ENCODE assay signal across 26 mouse cellular contexts in the genomic region with DNA sequence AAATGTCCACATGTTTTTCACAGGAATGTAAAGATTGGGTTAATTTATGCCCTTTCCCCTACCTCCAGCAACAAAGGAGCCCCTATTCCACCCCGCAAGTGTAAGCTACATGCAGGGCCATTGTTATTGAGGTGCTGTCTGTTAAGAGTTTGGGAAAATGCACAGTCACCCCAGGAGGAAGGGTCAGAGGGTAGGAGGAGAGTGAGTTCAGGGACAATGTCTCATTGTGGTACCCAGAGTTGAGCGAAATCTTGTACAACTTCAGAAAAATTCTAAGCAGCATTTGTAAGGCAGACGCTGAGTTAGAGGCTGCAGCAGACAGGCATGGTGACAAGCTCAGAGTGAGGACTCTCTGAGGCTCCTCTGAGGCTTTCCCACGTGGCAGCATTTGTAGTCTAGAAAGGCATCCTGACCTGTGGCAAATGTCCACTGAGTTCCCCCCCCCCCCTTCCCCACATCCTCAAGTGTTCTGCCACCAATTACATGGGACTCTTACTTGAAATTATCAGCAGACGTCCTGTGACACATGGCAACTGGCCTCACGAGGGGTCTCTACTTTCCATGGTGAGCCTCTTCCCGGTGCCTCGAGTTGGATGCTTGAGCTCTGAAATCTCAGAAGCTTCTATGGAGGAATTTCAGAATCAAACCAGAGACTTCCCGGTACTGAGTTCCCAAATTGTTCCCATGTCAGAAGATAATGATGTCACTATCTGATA. TPM values are rescaled to one million over a fixed set of nuclear protein-coding genes. Genes with fewer than 3 reads are reported as not detected.
A peak's percentile ranks its signal among the peaks of the same experiment; 100 is the strongest.
DNase-seq lines count a peak whose midpoint lies in the region; ATAC-seq lines count a peak whose summit lies in the region.
"Had no signal": no experiment of that assay in that cellular context is flagged by ENCODE, and none has a peak within 500 bp of the region (broad histone marks: within the 10 kb centered on the region; RNA-seq: fewer than 3 reads in every experiment).

No protein-coding gene starts in this region.

- peak; percentile 57 for DNase-seq in hindbrain, embryonic 10.5 days (ENCODE audit: low spot score)
- peak; percentile 26 for DNase-seq in R1 (ENCODE audit: low read depth, low spot score)
- DNase-seq in embryo, embryonic 11 days, result peak; percentile 60
- DNase-seq in left cerebral cortex, adult 18-20 months (ENCODE audit: low spot score in 2 of 2), result no peak
- no peak for DNase-seq in ovary, adult 18-20 months (ENCODE audit: low spot score)
- no peak for DNase-seq in gastrocnemius, postnatal 14 days
- DNase-seq: adrenal gland, adult 2 months; cerebellum, adult 18-20 months; cerebellum, postnatal 14 days; gastrocnemius, postnatal 25 days; heart, adult 18-20 months; heart, postnatal 14 days; kidney, adult 18-20 months; liver, postnatal 0 days had no signal

- H3K4me3 ChIP-seq in hindbrain, embryonic 10.5 days, result no peak overlapping the region
- no peak overlapping the region for H3K4me3 ChIP-seq in hindbrain, embryonic 16.5 days (ENCODE audit: low read length)
- H3K4me3 ChIP-seq in hindbrain, embryonic 13.5 days, result no peak overlapping the region
- H3K4me3 ChIP-seq: embryonic facial prominence, embryonic 12.5 days; forebrain, embryonic 13.5 days; heart, embryonic 13.5 days; limb, embryonic 12.5 days; midbrain, embryonic 12.5 days had no signal

- WGBS in hindbrain, embryonic 10.5 days, result 23% methylated on average over 9 of the region's 9 CpGs
- 20% methylated on average over 9 of the region's 9 CpGs for WGBS in hindbrain, embryonic 16.5 days
- 14% methylated on average over 9 of the region's 9 CpGs for WGBS in hindbrain, embryonic 13.5 days

- H3K9ac ChIP-seq in hindbrain, embryonic 16.5 days (ENCODE audit: low read depth, low read length), result no peak overlapping the region
- no peak overlapping the region for H3K9ac ChIP-seq in hindbrain, embryonic 13.5 days
- H3K9ac ChIP-seq: embryonic facial prominence, embryonic 12.5 days; forebrain, embryonic 13.5 days; heart, embryonic 13.5 days; limb, embryonic 12.5 days; liver, postnatal 0 days; midbrain, embryonic 12.5 days had no signal

- peaks cover 44% of the 10 kb centered on the region for H3K4me1 ChIP-seq in hindbrain, embryonic 10.5 days (replicated peaks)
- H3K4me1 ChIP-seq in hindbrain, embryonic 16.5 days (ENCODE audit: control insufficient read depth, insufficient read depth, low read depth, low read length), result peaks cover 4% of the 10 kb centered on the region; the same call in 1 of the 2 replicates
- H3K4me1 ChIP-seq in hindbrain, embryonic 13.5 days (replicated peaks), result peaks cover 14% of the 10 kb centered on the region
- H3K4me1 ChIP-seq: heart, embryonic 13.5 days had no signal

- H3K27me3 ChIP-seq in hindbrain, embryonic 10.5 days (ENCODE audit: insufficient read depth, poor library complexity, severe bottlenecking), result no peaks in the 10 kb centered on the region
- 0 out of 2 replicates have a peak, but pooled peaks cover 2% of the 10 kb centered on the region for H3K27me3 ChIP-seq in hindbrain, embryonic 16.5 days (replicated peaks; ENCODE audit: control insufficient read depth, insufficient read depth, low read length)
- peaks cover 3% of the 10 kb centered on the region; the same call in 1 of the 2 replicates for H3K27me3 ChIP-seq in hindbrain, embryonic 13.5 days
- H3K27me3 ChIP-seq: embryonic facial prominence, embryonic 12.5 days; forebrain, embryonic 13.5 days; heart, embryonic 13.5 days; limb, embryonic 12.5 days; midbrain, embryonic 12.5 days had no signal

- H3K9me3 ChIP-seq in hindbrain, embryonic 10.5 days, result peaks cover 17% of the 10 kb centered on the region
- peaks cover 3% of the 10 kb centered on the region; the same call in 1 of the 2 replicates for H3K9me3 ChIP-seq in hindbrain, embryonic 16.5 days (ENCODE audit: control insufficient read depth, low read length)
- H3K9me3 ChIP-seq in hindbrain, embryonic 13.5 days, result peaks cover 13% of the 10 kb centered on the region
- H3K9me3 ChIP-seq: forebrain, embryonic 13.5 days had no signal

- H3K4me2 ChIP-seq in hindbrain, embryonic 16.5 days (ENCODE audit: low read length), result no peak overlapping the region
- H3K4me2 ChIP-seq in hindbrain, embryonic 13.5 days, result no peak overlapping the region
- H3K4me2 ChIP-seq: embryonic facial prominence, embryonic 12.5 days; forebrain, embryonic 13.5 days; heart, embryonic 13.5 days; limb, embryonic 12.5 days; liver, embryonic 11.5 days; midbrain, embryonic 12.5 days had no signal

- intact Hi-C loops in gastrocnemius, postnatal 14 days (cut with DNase I; ENCODE audit: low total_unique reads), result no loop called here

- no peak for ATAC-seq in hindbrain, embryonic 16.5 days
- ATAC-seq in hindbrain, embryonic 13.5 days (ENCODE audit: low FRiP score), result no peak
- ATAC-seq: forebrain, embryonic 13.5 days; inflammation-experienced regulatory T-cells, adult 6 months; liver, postnatal 0 days; lung, postnatal 0 days had no signal

- peaks cover 4% of the 10 kb centered on the region; the same call in 1 of the 2 replicates for H3K36me3 ChIP-seq in hindbrain, embryonic 10.5 days
- H3K36me3 ChIP-seq in hindbrain, embryonic 16.5 days (ENCODE audit: control insufficient read depth, insufficient read depth, low read length), result no peaks in the 10 kb centered on the region
- H3K36me3 ChIP-seq in hindbrain, embryonic 13.5 days, result no peaks in the 10 kb centered on the region
- H3K36me3 ChIP-seq: embryonic facial prominence, embryonic 12.5 days; heart, embryonic 13.5 days; limb, embryonic 12.5 days; midbrain, embryonic 12.5 days had no signal

- peak overlapping the region; percentile 79 for H3K27ac ChIP-seq in hindbrain, embryonic 10.5 days
- no peak overlapping the region for H3K27ac ChIP-seq in hindbrain, embryonic 16.5 days (ENCODE audit: low read depth, low read length)
- peak overlapping the region; percentile 55; the same call in 1 of the 2 replicates for H3K27ac ChIP-seq in hindbrain, embryonic 13.5 days
- H3K27ac ChIP-seq: embryonic facial prominence, embryonic 12.5 days; forebrain, embryonic 13.5 days; heart, embryonic 13.5 days; kidney, postnatal 0 days; limb, embryonic 12.5 days; macrophage had no signal

RNA-seq across cellular contexts. Expression of gene Cops8, which starts 57.8 kb away (rescaled TPM):
- 193 and 195 TPM in 2 replicates for polyA plus RNA-seq in hindbrain, embryonic 10.5 days (2016; fragmentation: Nextera tagmentation; extraction: Ambion mirVana)
- polyA plus RNA-seq in hindbrain, embryonic 16.5 days (2015; fragmentation: Nextera tagmentation; extraction: Ambion mirVana), result 159 and 165 TPM in 2 replicates
- polyA plus RNA-seq in hindbrain, embryonic 13.5 days (2015; fragmentation: Nextera tagmentation; extraction: Ambion mirVana), result 164 and 178 TPM in 2 replicates
- total RNA-seq in left cerebral cortex, adult 18-20 months (2021), result 100 to 1,000 TPM; 122 to 127 TPM
- total RNA-seq in gastrocnemius, postnatal 14 days (2021), result 10 to 100 TPM; 71.5 to 78.3 TPM

Comparison
In these comparisons a context has a peak if more than half of its experiments do, and no peak if none do; other contexts are left out.
1. DNase-seq: peak in hindbrain, embryonic 10.5 days (single experiment), R1 (single experiment) and embryo, embryonic 11 days (single experiment); none in left cerebral cortex, adult 18-20 months (0 of 2), ovary, adult 18-20 months (single experiment) and gastrocnemius, postnatal 14 days (single experiment).